Mouse (Mus musculus): ENCODE results near the gene Ano4. TPM values are rescaled to one million over a fixed set of nuclear protein-coding genes. Genes with fewer than 3 reads are reported as not detected.
"Not testable (repeated sequence)": the region's sequence is repeated elsewhere in the genome, so short reads cannot be mapped to it uniquely, and the experiment has no call there.

Gene Ano4
- total RNA-seq, 2 experiments from 2014 or later, result 6.0 to 6.1 TPM

- intact Hi-C loops (cut with DNase I), result no loop called here
- no peak for DNase-seq
These were observed 180.0 kb downstream of the Ano4 start for GRCm38 (mm10) chr10:89164533-89164932.

- intact Hi-C loops (cut with DNase I), result no loop called here
- no peak for DNase-seq
These were observed 189.1 kb downstream of the Ano4 start for GRCm38 (mm10) chr10:89155502-89155901.

- no peak for DNase-seq
- intact Hi-C loops (cut with DNase I), result no loop called here
These were observed 189.6 kb downstream of the Ano4 start for GRCm38 (mm10) chr10:89154797-89155465.

GRCm38 (mm10) chr10:89149166-89149565, 195.4 kb downstream of the Ano4 start:
- intact Hi-C loops (cut with DNase I), result no loop called here
- no peak for DNase-seq

- DNase-seq, result no peak
- intact Hi-C loops (cut with DNase I), result no loop called here
These were observed 223.2 kb downstream of the Ano4 start for GRCm38 (mm10) chr10:89121391-89121790.

- intact Hi-C loops (cut with DNase I), result no loop called here
- no peak for DNase-seq
These were observed 230.2 kb downstream of the Ano4 start for GRCm38 (mm10) chr10:89114381-89114780.

- intact Hi-C loops (cut with DNase I), result no loop called here
These were observed 233.1 kb downstream of the Ano4 start for GRCm38 (mm10) chr10:89111466-89111865.

GRCm38 (mm10) chr10:89110917-89111316, 233.6 kb downstream of the Ano4 start:
- intact Hi-C loops (cut with DNase I), result no loop called here
- DNase-seq, result no peak

More at GRCm38 (mm10) chr10:89111466-89111865, 233.1 kb downstream of the Ano4 start:
- no peak for DNase-seq

GRCm38 (mm10) chr10:89103594-89103993, 241.0 kb downstream of the Ano4 start:
- intact Hi-C loops (cut with DNase I), result no loop called here
- DNase-seq, result peak in 1 of 2 experiments; percentile 3

GRCm38 (mm10) chr10:89102025-89102424, 242.5 kb downstream of the Ano4 start:
- DNase-seq, result no peak
- intact Hi-C loops (cut with DNase I), result no loop called here

GRCm38 (mm10) chr10:89098183-89098582, 246.4 kb downstream of the Ano4 start:
- no peak for DNase-seq
- intact Hi-C loops (cut with DNase I), result no loop called here

GRCm38 (mm10) chr10:89092350-89093040, 252.1 kb downstream of the Ano4 start:
- intact Hi-C loops (cut with DNase I), result no loop called here
- DNase-seq, result no peak

GRCm38 (mm10) chr10:89077447-89077846, 267.1 kb downstream of the Ano4 start:
- intact Hi-C loops (cut with DNase I), result no loop called here
- no peak for DNase-seq

- no peak for DNase-seq
- intact Hi-C loops (cut with DNase I), result no loop called here
These were observed 288.7 kb downstream of the Ano4 start for GRCm38 (mm10) chr10:89055891-89056290.

GRCm38 (mm10) chr10:89044921-89045320, 299.6 kb downstream of the Ano4 start:
- DNase-seq; intact Hi-C loops (cut with DNase I): not testable (repeated sequence)

GRCm38 (mm10) chr10:89044166-89044565, 300.4 kb downstream of the Ano4 start:
- intact Hi-C loops (cut with DNase I), result no loop called here
- DNase-seq, result no peak

GRCm38 (mm10) chr10:89018926-89019325, 325.6 kb downstream of the Ano4 start:
- intact Hi-C loops (cut with DNase I), result no loop called here
- no peak for DNase-seq

- DNase-seq, result no peak
- intact Hi-C loops (cut with DNase I), result no loop called here
These were observed 336.3 kb downstream of the Ano4 start for GRCm38 (mm10) chr10:89008303-89008702.

- no peak for DNase-seq
- intact Hi-C loops (cut with DNase I), result no loop called here
These were observed 340.0 kb downstream of the Ano4 start for GRCm38 (mm10) chr10:89004518-89004917.

- intact Hi-C loops (cut with DNase I), result no loop called here
- no peak for DNase-seq
These were observed 357.6 kb downstream of the Ano4 start for GRCm38 (mm10) chr10:88986925-88987324.

- DNase-seq, result peak; percentile 17 to 33
These were observed 361.1 kb downstream of the Ano4 start for GRCm38 (mm10) chr10:88983444-88983843.

GRCm38 (mm10) chr10:88979451-88979850, 365.1 kb downstream of the Ano4 start:
- intact Hi-C loops (cut with DNase I), result no loop called here
- DNase-seq, result no peak

More at GRCm38 (mm10) chr10:88983444-88983843, 361.1 kb downstream of the Ano4 start:
- intact Hi-C loops (cut with DNase I), result no loop called here
